Mouse (Mus musculus) midbrain, embryonic 11.5 days (tissue): ENCODE data around the gene Selenoo. TPM values are rescaled to one million over a fixed set of nuclear protein-coding genes. Genes with fewer than 3 reads are reported as not detected.

Experiments
- ATAC-seq: fragments of 200-750 bp; cut with Nextera tagmentation; 2 replicates; pipeline ENCODE4 v1.8.0; 2017; ENCODE audit warnings: moderate TSS enrichment, moderate library complexity; ENCODE audit not compliant: low FRiP score
- DNase-seq: peaks from one replicate; pipeline ENCODE4 v3.0.0; 2015; ENCODE audit warnings: low spot score; ENCODE audit errors: missing footprints
- H3K27ac ChIP-seq: fragments of 300-500 bp; sonication (generic); 2 replicates; pipeline ENCODE4 v1.5.1; 2014; ENCODE audit warnings: low read depth, low read length
- H3K27me3 ChIP-seq: fragments of 300-500 bp; sonication (generic); 2 replicates; pipeline ENCODE4 v1.6.1; 2014; ENCODE audit warnings: mild to moderate bottlenecking, low read length, moderate library complexity, mixed read lengths; ENCODE audit not compliant: control insufficient read depth, insufficient read depth
- H3K36me3 ChIP-seq: fragments of 300-500 bp; sonication (generic); 2 replicates; pipeline ENCODE4 v1.6.1; 2014; ENCODE audit warnings: mild to moderate bottlenecking, low read length, moderate library complexity, mixed read lengths; ENCODE audit not compliant: control insufficient read depth, insufficient read depth
- H3K4me1 ChIP-seq: fragments of 300-500 bp; sonication (generic); 2 replicates; pipeline ENCODE4 v1.6.1; 2014; ENCODE audit warnings: low read length; ENCODE audit not compliant: control insufficient read depth, insufficient read depth
- H3K4me2 ChIP-seq: fragments of 300-500 bp; sonication (generic); 2 replicates; pipeline ENCODE4 v1.6.1; 2014; ENCODE audit warnings: mild to moderate bottlenecking, moderate library complexity
- H3K4me3 ChIP-seq: fragments of 300-500 bp; sonication (generic); 2 replicates; pipeline ENCODE4 v1.5.1; 2014; ENCODE audit warnings: low read depth, low read length
- H3K9ac ChIP-seq: fragments of 300-500 bp; sonication (generic); 2 replicates; pipeline ENCODE4 v1.6.1; 2014; ENCODE audit warnings: low read length
- H3K9me3 ChIP-seq: fragments of 300-500 bp; sonication (generic); 2 replicates; pipeline ENCODE4 v1.6.1; 2016; ENCODE audit warnings: low read length; ENCODE audit not compliant: control insufficient read depth
- WGBS: fragments of 180-500 bp; shearing (Covaris S2); extraction: QIAGEN DNeasy Blood & Tissue Kit; methylation state at CpG from one replicate; pipeline ENCODE4 v1.1.7; 2014; 5-methylcytosine and 5-hydroxymethylcytosine counted together
- polyA plus RNA-seq: library from polyadenylated mRNA; unstranded; fragments of >200 nt; fragmentation: Nextera tagmentation; extraction: Ambion mirVana; gene quantifications from 2 replicates; pipeline ENCODE4 v1.2.1, GENCODE M21; 2014

Gene Selenoo
- polyA plus RNA-seq, 1 experiment from 2014 or later: 22.3 TPM

DNA sequence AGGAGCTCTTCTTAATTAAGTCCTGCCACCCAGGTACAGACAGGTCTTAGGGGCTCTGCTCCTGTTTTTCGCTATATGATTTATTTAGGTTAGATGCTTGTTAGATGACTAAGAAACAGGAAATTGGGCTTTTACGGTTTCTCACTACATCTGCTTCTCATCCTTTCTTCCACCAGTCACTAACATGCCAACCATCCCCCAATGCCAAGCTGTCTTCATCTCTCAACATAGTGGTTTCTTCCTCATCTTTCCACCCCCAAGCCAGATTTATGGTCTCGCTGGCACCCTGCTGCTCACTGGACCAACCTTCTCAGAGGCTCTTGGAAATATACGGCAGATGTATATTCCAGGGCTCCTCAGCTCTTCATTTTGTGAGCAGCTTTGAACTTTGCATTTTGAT is 1.8 kb downstream of the Selenoo start:
- DNase-seq (no peak), ATAC-seq (no peak)
- Histone ChIP-seq H3K9me3 (no peaks in the 10 kb centered on the region), H3K4me3 (no peak overlapping the region), H3K4me2 (no peak overlapping the region), H3K36me3 (peaks cover 17% of the 10 kb centered on the region), H3K27me3 (no peaks in the 10 kb centered on the region), H3K27ac (no peak overlapping the region), H3K9ac (no peak overlapping the region), H3K4me1 (peaks cover 10% of the 10 kb centered on the region)
- 88% methylated on average over 4 of the region's 4 CpGs for WGBS

GRCm38 (mm10) chr15:89092181-89092580 is 3.3 kb downstream of the Selenoo start:
- Histone ChIP-seq H3K27ac (no peak overlapping the region), H3K36me3 (peaks cover 21% of the 10 kb centered on the region), H3K27me3 (no peaks in the 10 kb centered on the region), H3K9me3 (no peaks in the 10 kb centered on the region), H3K4me2 (no peak overlapping the region), H3K4me3 (no peak overlapping the region), H3K4me1 (peaks cover 10% of the 10 kb centered on the region), H3K9ac (no peak overlapping the region)
- DNase-seq: no peak
- WGBS: 87% methylated on average over 5 of the region's 5 CpGs
- no peak for ATAC-seq

DNA sequence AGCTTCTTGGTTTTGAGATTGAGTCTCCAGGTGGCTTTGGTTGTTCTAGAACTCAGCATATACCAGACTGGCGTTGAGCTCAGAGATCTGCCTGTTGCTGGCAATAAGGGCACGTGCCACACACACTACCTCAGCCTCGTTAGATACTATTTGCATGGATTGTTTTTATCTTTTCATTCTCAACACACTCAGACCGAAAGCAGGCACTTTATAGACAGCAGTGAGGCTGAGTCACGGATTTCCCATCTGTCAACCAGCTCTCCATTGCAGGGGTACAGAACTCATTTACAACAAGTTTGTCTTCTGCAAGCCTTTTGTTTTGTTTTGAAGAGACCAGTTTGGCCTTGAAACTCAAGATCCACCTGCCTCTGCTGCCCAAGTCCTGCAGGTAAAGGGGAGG is 8.6 kb downstream of the Selenoo start:
- H3K36me3 ChIP-seq: peaks cover 57% of the 10 kb centered on the region
- ATAC-seq (no peak), DNase-seq (no peak)
- WGBS: 91% methylated on average over 5 of the region's 5 CpGs
- H3K27me3 ChIP-seq: no peaks in the 10 kb centered on the region
- no peak overlapping the region for H3K4me2 ChIP-seq
- H3K4me1 ChIP-seq: no peaks in the 10 kb centered on the region
- no peaks in the 10 kb centered on the region for H3K9me3 ChIP-seq
- H3K9ac ChIP-seq: no peak overlapping the region
- no peak overlapping the region for H3K27ac ChIP-seq
- H3K4me3 ChIP-seq: no peak overlapping the region

DNA sequence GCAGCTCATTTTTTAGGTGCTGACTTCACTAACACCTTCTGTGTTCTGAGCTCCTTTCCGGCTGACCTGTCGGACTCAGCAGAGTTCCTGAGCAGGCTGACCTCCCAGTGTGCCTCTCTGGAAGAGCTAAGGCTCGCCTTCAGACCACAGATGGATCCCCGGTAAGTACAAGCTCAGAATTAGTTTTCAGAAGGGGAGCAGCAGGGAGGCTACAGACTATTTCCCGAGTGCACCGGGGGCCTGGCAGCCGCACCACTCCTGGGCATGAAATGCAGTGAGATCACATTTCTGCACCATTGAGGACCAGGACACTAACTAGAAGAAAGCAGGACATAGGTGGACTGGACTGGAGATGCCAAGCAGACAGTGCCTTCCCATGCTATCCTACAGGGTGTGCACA is 9.7 kb downstream of the Selenoo start:
- Histone ChIP-seq H3K4me1 (no peaks in the 10 kb centered on the region), H3K36me3 (peaks cover 55% of the 10 kb centered on the region), H3K27me3 (no peaks in the 10 kb centered on the region), H3K27ac (no peak overlapping the region), H3K4me3 (no peak overlapping the region), H3K9ac (no peak overlapping the region), H3K9me3 (no peaks in the 10 kb centered on the region), H3K4me2 (no peak overlapping the region)
- no peak for ATAC-seq
- DNase-seq: no peak
- WGBS: 89% methylated on average over 7 of the region's 7 CpGs

- no peak overlapping the region for H3K9ac ChIP-seq
- no peak overlapping the region for H3K4me3 ChIP-seq
- H3K4me2 ChIP-seq: no peak overlapping the region
- no peaks in the 10 kb centered on the region for H3K4me1 ChIP-seq
- H3K27ac ChIP-seq: no peak overlapping the region
- H3K27me3 ChIP-seq: no peaks in the 10 kb centered on the region
- no peak for DNase-seq
- no peaks in the 10 kb centered on the region for H3K9me3 ChIP-seq
- no peak for ATAC-seq
- WGBS: 94% methylated on average over 12 of the region's 12 CpGs
- H3K36me3 ChIP-seq: peaks cover 57% of the 10 kb centered on the region
Measured at GRCm38 (mm10) chr15:89100823-89101222, 11.9 kb downstream of the Selenoo start.

DNA sequence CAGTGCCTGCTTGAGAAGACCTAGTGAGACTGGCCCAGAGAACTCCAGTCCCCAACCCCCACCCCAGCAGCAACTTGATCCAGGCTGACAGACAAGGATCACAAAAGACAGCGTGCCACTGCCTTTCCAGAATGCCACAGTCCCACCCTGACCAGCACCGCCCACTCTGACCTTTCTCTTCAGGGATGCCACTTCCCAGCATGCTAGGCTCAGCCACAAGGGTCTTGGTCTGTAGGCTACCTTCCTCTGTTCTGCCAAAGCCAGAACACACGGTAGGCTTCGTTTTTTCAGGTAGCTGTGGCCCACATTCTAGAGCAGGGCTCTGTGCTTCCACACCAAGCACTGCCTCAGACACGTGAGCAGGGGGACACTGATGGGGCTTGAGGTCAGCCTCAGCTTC is 13.8 kb downstream of the Selenoo start:
- Histone ChIP-seq H3K4me1 (no peaks in the 10 kb centered on the region), H3K9ac (no peak overlapping the region), H3K27me3 (no peaks in the 10 kb centered on the region), H3K9me3 (no peaks in the 10 kb centered on the region), H3K4me3 (no peak overlapping the region), H3K36me3 (peaks cover 51% of the 10 kb centered on the region), H3K27ac (no peak overlapping the region), H3K4me2 (no peak overlapping the region)
- WGBS: 45% methylated on average over 5 of the region's 5 CpGs
- ATAC-seq: no peak
- no peak for DNase-seq

DNA sequence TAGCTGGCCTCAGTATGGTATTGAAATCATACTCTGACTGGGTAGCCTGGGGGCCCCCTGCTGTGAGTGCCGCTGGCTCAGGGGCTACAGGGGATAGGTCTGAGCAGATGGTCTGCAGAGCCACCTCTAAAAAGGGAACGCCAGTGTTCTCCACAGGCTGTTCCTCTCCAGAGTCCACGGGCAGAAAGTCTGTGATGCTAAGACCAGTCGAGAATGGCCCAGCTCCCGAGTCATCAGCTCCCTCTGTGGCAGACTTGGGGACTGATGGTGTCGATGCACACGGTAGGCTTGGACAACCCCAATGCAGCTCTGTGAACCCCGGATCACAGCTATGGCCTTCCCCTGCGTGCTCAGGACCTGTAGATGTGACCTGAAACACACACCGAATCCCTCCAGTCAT is 15.0 kb downstream of the Selenoo start:
- H3K4me1 ChIP-seq: no peaks in the 10 kb centered on the region
- peaks cover 49% of the 10 kb centered on the region for H3K36me3 ChIP-seq
- no peak overlapping the region for H3K4me2 ChIP-seq
- DNase-seq (no peak), ATAC-seq (no peak)
- H3K27ac ChIP-seq: no peak overlapping the region
- no peak overlapping the region for H3K9ac ChIP-seq
- WGBS: 89% methylated on average over 10 of the region's 10 CpGs
- no peaks in the 10 kb centered on the region for H3K9me3 ChIP-seq
- no peaks in the 10 kb centered on the region for H3K27me3 ChIP-seq
- no peak overlapping the region for H3K4me3 ChIP-seq

DNA sequence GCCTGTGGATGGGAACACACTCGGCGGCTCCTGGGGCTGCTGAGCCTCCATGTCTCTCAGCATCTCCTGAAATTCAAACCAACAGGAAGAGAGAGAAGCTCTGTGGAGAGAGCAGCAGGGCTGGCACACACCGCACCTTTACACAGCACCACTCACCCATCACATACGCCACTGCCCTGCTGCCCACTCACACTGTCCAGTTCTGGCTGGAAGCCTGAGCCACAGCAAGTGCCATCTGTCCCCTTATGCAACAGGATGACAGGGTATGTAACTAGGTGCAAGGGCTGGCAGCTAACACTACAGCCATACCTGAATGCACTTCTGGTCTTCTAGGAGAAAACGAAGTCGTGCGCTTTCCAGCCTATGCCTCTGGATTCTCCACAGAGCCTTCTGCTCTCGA is 15.5 kb downstream of the Selenoo start:
- Histone ChIP-seq H3K27ac (no peak overlapping the region), H3K9me3 (no peaks in the 10 kb centered on the region), H3K36me3 (peaks cover 48% of the 10 kb centered on the region), H3K4me1 (no peaks in the 10 kb centered on the region), H3K27me3 (no peaks in the 10 kb centered on the region), H3K4me2 (no peak overlapping the region), H3K4me3 (no peak overlapping the region), H3K9ac (no peak overlapping the region)
- WGBS: 93% methylated on average over 8 of the region's 8 CpGs
- no peak for ATAC-seq
- DNase-seq: no peak

- Histone ChIP-seq H3K36me3 (peaks cover 40% of the 10 kb centered on the region), H3K27me3 (no peaks in the 10 kb centered on the region)
Measured at GRCm38 (mm10) chr15:89106073-89106472, 17.2 kb downstream of the Selenoo start.

GRCm38 (mm10) chr15:89106976-89107375 is 18.1 kb downstream of the Selenoo start:
- no peak overlapping the region for H3K9ac ChIP-seq
- H3K4me2 ChIP-seq: no peak overlapping the region
- WGBS: 88% methylated on average over 1 of the region's 1 CpGs
- no peak for ATAC-seq
- peaks cover 34% of the 10 kb centered on the region for H3K36me3 ChIP-seq
- H3K4me1 ChIP-seq: no peaks in the 10 kb centered on the region
- H3K27ac ChIP-seq: no peak overlapping the region
- no peak overlapping the region for H3K4me3 ChIP-seq
- H3K9me3 ChIP-seq: no peaks in the 10 kb centered on the region
- no peak for DNase-seq
- H3K27me3 ChIP-seq: no peaks in the 10 kb centered on the region

More at GRCm38 (mm10) chr15:89106073-89106472, 17.2 kb downstream of the Selenoo start:
- Histone ChIP-seq H3K9ac (no peak overlapping the region), H3K4me1 (no peaks in the 10 kb centered on the region), H3K27ac (no peak overlapping the region), H3K9me3 (no peaks in the 10 kb centered on the region), H3K4me2 (no peak overlapping the region), H3K4me3 (no peak overlapping the region)
- ATAC-seq (no peak), DNase-seq (no peak)
- 95% methylated on average over 13 of the region's 13 CpGs for WGBS
